8 mouse cellular contexts compared by ENCODE assay signal in genomic region chr15:87624610-87625091, GRCm38 (mm10).
DNase-seq lines count a peak whose midpoint lies in the region; ATAC-seq and TF ChIP-seq lines count a peak whose summit lies in the region.

No protein-coding gene starts in this region.

- H3K4me1 ChIP-seq in cortical plate, adult 2 months (ENCODE audit: control insufficient read depth, insufficient read depth, low read length) = peaks cover 6% of the 10 kb centered on the region
- H3K4me1 ChIP-seq in heart, postnatal 0 days (ENCODE audit: control insufficient read depth, insufficient read depth) = 0 out of 2 replicates have a peak, but pooled peaks cover 5% of the 10 kb centered on the region
- no peaks in the 10 kb centered on the region for H3K4me1 ChIP-seq in liver, embryonic 14.5 days (replicated peaks; ENCODE audit: control insufficient read depth in 2 of 2, insufficient read depth in 2 of 2, low read length in 1 of 2)
- peaks cover 9% of the 10 kb centered on the region for H3K4me1 ChIP-seq in testis, adult 2 months (ENCODE audit: control insufficient read depth, insufficient read depth, low read length)

- no peak; the same call in 1 of the 2 replicates for ATAC-seq in heart, postnatal 0 days (ENCODE audit: insufficient read depth, low read depth)
- ATAC-seq in liver, embryonic 14.5 days (ENCODE audit: insufficient read depth) = no peak
- ATAC-seq in CD4-positive, CD25-positive, alpha-beta regulatory T cell, adult 4 months = no peak

- H3K27ac ChIP-seq in cortical plate, adult 2 months (ENCODE audit: insufficient read depth, low read length) = peak overlapping the region; percentile 72; the same call in 1 of the 2 replicates
- no peak overlapping the region for H3K27ac ChIP-seq in heart, postnatal 0 days (ENCODE audit: low read depth)
- no peak overlapping the region for H3K27ac ChIP-seq in liver, embryonic 14.5 days
- no peak overlapping the region for H3K27ac ChIP-seq in testis, adult 2 months (ENCODE audit: control insufficient read depth, insufficient read depth, low read depth, low read length)

- WGBS in heart, postnatal 0 days = under 1% methylated on average over 52 of the region's 76 CpGs
- WGBS in liver, embryonic 14.5 days (ENCODE audit: insufficient replicate concordance) = 2% methylated on average over 49 of the region's 76 CpGs

- TF ChIP-seq CTCF in cortical plate, adult 2 months (IDR thresholded peaks at IDR 0.05; ENCODE audit: extremely low read depth, insufficient read depth, low read length) = no peak
- TF ChIP-seq CTCF in heart, postnatal 0 days (IDR thresholded peaks at IDR 0.05; ENCODE audit: low read depth) = no peak
- TF ChIP-seq CTCF in liver, embryonic 14.5 days (IDR thresholded peaks at IDR 0.05; ENCODE audit: low read depth) = no peak
- no peak for TF ChIP-seq CTCF in testis, adult 2 months (IDR thresholded peaks at IDR 0.05; ENCODE audit: control insufficient read depth, insufficient read depth, insufficient replicate concordance, low read depth, low read length)

- peak overlapping the region; percentile 98 for H3K4me2 ChIP-seq in heart, postnatal 0 days (ENCODE audit: low read depth, low read length)
- peak overlapping the region; percentile 48 for H3K4me2 ChIP-seq in liver, embryonic 14.5 days (ENCODE audit: low read depth)

- TF ChIP-seq POLR2A in cortical plate, adult 2 months (IDR thresholded peaks at IDR 0.05; ENCODE audit: extremely low read depth, insufficient read depth, low read length) = no peak
- TF ChIP-seq POLR2A in testis, adult 2 months (IDR thresholded peaks at IDR 0.05; ENCODE audit: control insufficient read depth, low read depth, low read length) = no peak

- peak overlapping the region; percentile 48; the same call in 1 of the 2 replicates for H3K4me3 ChIP-seq in cortical plate, adult 2 months (ENCODE audit: insufficient read depth, low read length)
- peak overlapping the region; percentile 67 for H3K4me3 ChIP-seq in heart, postnatal 0 days (ENCODE audit: low read depth, low read length)
- peak overlapping the region; percentile 9 to 31; a peak in 3 of 4 replicates for H3K4me3 ChIP-seq in liver, embryonic 14.5 days (ENCODE audit: insufficient read depth in 1 of 2, low read depth in 2 of 2, low read length in 2 of 2)
- H3K4me3 ChIP-seq in testis, adult 2 months (ENCODE audit: control insufficient read depth, low read depth, low read length) = peak overlapping the region; percentile 70

- peaks cover 79% of the 10 kb centered on the region for H3K27me3 ChIP-seq in heart, postnatal 0 days (ENCODE audit: control insufficient read depth, insufficient read depth, low read length)
- H3K27me3 ChIP-seq in liver, embryonic 14.5 days (ENCODE audit: control insufficient read depth, insufficient read depth, low read length) = peaks cover 29% of the 10 kb centered on the region
- H3K27me3 ChIP-seq in testis, adult 2 months (ENCODE audit: control insufficient read depth, insufficient read depth, low read length) = no peaks in the 10 kb centered on the region

- DNase-seq in left cerebral cortex, postnatal 4 days = peak; percentile 24
- no peak for DNase-seq in left cerebral cortex, adult 9 months (ENCODE audit: low spot score in 2 of 2)
- no peak for DNase-seq in heart, postnatal 0 days (ENCODE audit: low spot score)
- DNase-seq in liver, embryonic 14.5 days (ENCODE audit: low read depth in 3 of 3, low spot score in 3 of 3) = no peak
- no peak for DNase-seq in left cerebral cortex, postnatal 14 days (ENCODE audit: low spot score in 2 of 2)

- no peaks in the 10 kb centered on the region for H3K36me3 ChIP-seq in heart, postnatal 0 days (replicated peaks; ENCODE audit: control insufficient read depth, insufficient read depth, low read length)
- no peaks in the 10 kb centered on the region for H3K36me3 ChIP-seq in liver, embryonic 14.5 days (replicated peaks; ENCODE audit: control insufficient read depth, insufficient read depth, low read depth)
- H3K36me3 ChIP-seq in testis, adult 2 months (ENCODE audit: control insufficient read depth, insufficient read depth, low read length) = no peaks in the 10 kb centered on the region

- no peaks in the 10 kb centered on the region for H3K9me3 ChIP-seq in heart, postnatal 0 days (replicated peaks; ENCODE audit: control insufficient read depth, low read length)
- no peaks in the 10 kb centered on the region for H3K9me3 ChIP-seq in liver, embryonic 14.5 days (ENCODE audit: control insufficient read depth, low read length)

- intact Hi-C loops in left cerebral cortex, postnatal 4 days (cut with DNase I) = loop anchor here (2.0 to 10.0 kb wide), 2 partner anchors 622 to 850 kb away; no protein-coding TSS in a partner anchor
- intact Hi-C loops in left cerebral cortex, postnatal 14 days (cut with DNase I) = loop anchor here (2.0 to 10.0 kb wide), 6 partner anchors 77 to 1028 kb away; no protein-coding TSS in a partner anchor

- peak overlapping the region; percentile 56 for H3K9ac ChIP-seq in heart, postnatal 0 days (replicated peaks; ENCODE audit: low read depth, low read length)
- H3K9ac ChIP-seq in liver, embryonic 14.5 days (replicated peaks) = no peak overlapping the region

- no peak for TF ChIP-seq EP300 in heart, postnatal 0 days (IDR thresholded peaks at IDR 0.05; ENCODE audit: low read depth)
- no peak for TF ChIP-seq EP300 in liver, embryonic 14.5 days (IDR thresholded peaks at IDR 0.05; ENCODE audit: low read depth)

Comparison
In these comparisons a context has a peak if more than half of its experiments do, and no peak if none do; other contexts are left out.
1. H3K4me3 ChIP-seq: peak in every context shown above with its lines; median percentile 70 in testis, adult 2 months; 67 in heart, postnatal 0 days; 48 in cortical plate, adult 2 months; 20 in liver, embryonic 14.5 days.